Mouse (Mus musculus) kidney, embryonic 14.5 days (tissue): ENCODE data around the gene Kcns1. TPM values are rescaled to one million over a fixed set of nuclear protein-coding genes. Genes with fewer than 3 reads are reported as not detected.
A peak's percentile ranks its signal among the peaks of the same experiment; 100 is the strongest.

Experiments used
- ATAC-seq: fragments of 200-750 bp; cut with Nextera tagmentation; 2 replicates; pipeline ENCODE4 v1.8.0; 2017; ENCODE audit warnings: moderate number of reproducible peaks, mild to moderate bottlenecking, moderate TSS enrichment, moderate library complexity; ENCODE audit not compliant: low FRiP score, low TSS enrichment
- H3K27ac ChIP-seq: fragments of 300-500 bp; sonication (generic); 2 replicates; pipeline ENCODE4 v1.5.1; 2014; ENCODE audit warnings: low read depth, mild to moderate bottlenecking, low read length, moderate library complexity, mixed read lengths
- H3K27me3 ChIP-seq: fragments of 300-500 bp; sonication (generic); 2 replicates; pipeline ENCODE4 v1.6.1; 2014; ENCODE audit warnings: mild to moderate bottlenecking, low read length; ENCODE audit not compliant: control insufficient read depth, insufficient read depth
- H3K36me3 ChIP-seq: fragments of 300-500 bp; sonication (generic); 2 replicates; pipeline ENCODE4 v1.6.1; 2014; ENCODE audit warnings: low read length, mixed read lengths; ENCODE audit not compliant: control insufficient read depth, insufficient read depth
- H3K4me1 ChIP-seq: fragments of 300-500 bp; sonication (generic); 2 replicates; pipeline ENCODE4 v1.6.1; 2014; ENCODE audit warnings: low read length, mixed read lengths; ENCODE audit not compliant: control insufficient read depth, insufficient read depth
- H3K4me2 ChIP-seq: fragments of 300-500 bp; sonication (generic); replicated peaks from 2 replicates; pipeline ENCODE4 v1.6.1; 2014; ENCODE audit warnings: low read depth, mild to moderate bottlenecking, low read length
- H3K4me3 ChIP-seq: fragments of 300-500 bp; sonication (generic); 2 replicates; pipeline ENCODE4 v1.5.1; 2014; ENCODE audit warnings: mild to moderate bottlenecking, low read length
- H3K9ac ChIP-seq: fragments of 300-500 bp; sonication (generic); 2 replicates; pipeline ENCODE4 v1.6.1; 2014; ENCODE audit warnings: low read depth, mild to moderate bottlenecking, low read length, moderate library complexity
- H3K9me3 ChIP-seq: fragments of 300-500 bp; sonication (generic); 2 replicates; pipeline ENCODE4 v1.6.1; 2016; ENCODE audit warnings: low read length; ENCODE audit not compliant: control insufficient read depth
- WGBS: fragments of 180-500 bp; shearing (Covaris S2); extraction: QIAGEN DNeasy Blood & Tissue Kit; methylation state at CpG from one replicate; pipeline ENCODE4 v1.1.7; 2014; 5-methylcytosine and 5-hydroxymethylcytosine counted together
- polyA plus RNA-seq: library from polyadenylated mRNA; unstranded; fragments of >200 nt; fragmentation: Nextera tagmentation; extraction: Ambion mirVana; gene quantifications from 2 replicates; pipeline ENCODE4 v1.2.1, GENCODE M21; 2014

Kcns1 gene
- polyA plus RNA-seq, 1 experiment from 2014 or later: not detected

DNA sequence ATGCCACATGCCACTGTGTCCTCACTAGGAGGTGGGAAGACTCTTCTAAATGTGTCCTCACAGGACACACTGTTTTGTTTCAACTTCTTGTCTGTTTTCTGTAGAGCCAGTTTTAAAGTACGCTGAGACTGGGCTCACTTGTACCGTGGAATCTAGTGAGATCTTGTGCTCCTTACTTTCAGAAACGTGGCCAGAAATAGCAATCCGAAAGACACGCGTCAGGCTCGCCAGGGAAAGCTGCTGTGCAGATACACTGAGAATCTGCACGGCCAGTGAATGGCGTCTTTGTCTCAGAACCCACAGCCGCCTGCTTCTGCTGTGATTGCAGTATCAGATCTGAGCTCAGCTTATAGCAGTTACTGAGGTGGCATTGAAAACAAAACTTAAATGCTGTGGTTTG lies 28.9 kb downstream of the Kcns1 start:
- no peak for ATAC-seq
- H3K4me3 ChIP-seq: no peak overlapping the region
- H3K4me1 ChIP-seq: peaks cover 14% of the 10 kb centered on the region; the same call in 1 of the 2 replicates
- H3K36me3 ChIP-seq: no peaks in the 10 kb centered on the region; the same call in 1 of the 2 replicates
- no peaks in the 10 kb centered on the region for H3K9me3 ChIP-seq
- H3K9ac ChIP-seq: no peak overlapping the region
- 75% methylated on average over 10 of the region's 10 CpGs for WGBS
- H3K4me2 ChIP-seq: no peak overlapping the region
- no peak overlapping the region for H3K27ac ChIP-seq
- H3K27me3 ChIP-seq: no peaks in the 10 kb centered on the region

DNA sequence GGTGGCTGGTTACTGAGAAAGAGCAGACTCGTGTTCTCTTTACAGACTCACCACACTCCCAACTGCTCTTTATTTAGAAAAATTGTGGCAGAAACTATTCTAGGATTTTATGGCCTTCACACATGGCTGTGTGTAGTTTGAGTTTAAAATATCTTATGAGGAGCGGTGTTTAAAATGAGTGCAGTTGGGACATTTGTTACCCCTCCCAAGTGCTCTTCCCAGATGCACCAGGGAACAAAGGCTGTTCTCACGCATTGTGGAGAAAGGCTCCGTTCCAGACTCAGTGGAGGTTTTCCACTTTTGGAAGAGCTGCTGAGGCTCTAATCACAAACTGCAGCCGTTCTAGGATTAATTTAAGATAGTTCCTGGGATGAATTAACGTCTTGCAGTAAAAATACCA lies 33.2 kb downstream of the Kcns1 start:
- no peaks in the 10 kb centered on the region for H3K27me3 ChIP-seq
- H3K4me2 ChIP-seq: no peak overlapping the region
- 64% methylated on average over 6 of the region's 6 CpGs for WGBS
- no peak overlapping the region for H3K9ac ChIP-seq
- no peaks in the 10 kb centered on the region; the same call in 1 of the 2 replicates for H3K36me3 ChIP-seq
- H3K4me1 ChIP-seq: peaks cover 17% of the 10 kb centered on the region; the same call in 1 of the 2 replicates
- ATAC-seq: no peak
- H3K27ac ChIP-seq: no peak overlapping the region
- H3K4me3 ChIP-seq: no peak overlapping the region
- no peaks in the 10 kb centered on the region for H3K9me3 ChIP-seq

DNA sequence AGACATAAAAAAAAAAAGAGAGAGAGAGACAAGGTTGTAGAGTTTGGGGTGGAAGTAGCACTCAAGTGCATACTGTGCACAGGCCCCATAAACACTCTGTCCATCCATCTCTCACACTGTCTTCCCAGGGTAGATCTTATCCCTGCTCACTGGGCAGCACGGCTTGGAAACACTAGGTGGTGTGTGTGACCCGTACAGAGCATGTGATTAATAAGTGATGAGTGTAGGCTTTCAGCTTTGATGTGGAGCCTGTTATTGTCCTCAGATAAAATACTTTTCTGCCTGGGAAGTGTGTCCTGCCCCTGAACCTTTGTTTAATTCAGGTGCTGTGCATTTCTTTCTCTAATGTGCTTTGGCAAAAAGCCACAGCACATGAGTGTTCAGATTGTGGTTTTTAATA lies 34.5 kb downstream of the Kcns1 start:
- H3K4me3 ChIP-seq: no peak overlapping the region
- H3K36me3 ChIP-seq: peaks cover 3% of the 10 kb centered on the region; the same call in 1 of the 2 replicates
- H3K9ac ChIP-seq: no peak overlapping the region
- 36% methylated on average over 2 of the region's 2 CpGs for WGBS
- H3K9me3 ChIP-seq: no peaks in the 10 kb centered on the region
- H3K27me3 ChIP-seq: no peaks in the 10 kb centered on the region
- peaks cover 17% of the 10 kb centered on the region; the same call in 1 of the 2 replicates for H3K4me1 ChIP-seq
- ATAC-seq: peak; percentile 32; the same call in 1 of the 2 replicates
- no peak overlapping the region for H3K27ac ChIP-seq
- no peak overlapping the region for H3K4me2 ChIP-seq

DNA sequence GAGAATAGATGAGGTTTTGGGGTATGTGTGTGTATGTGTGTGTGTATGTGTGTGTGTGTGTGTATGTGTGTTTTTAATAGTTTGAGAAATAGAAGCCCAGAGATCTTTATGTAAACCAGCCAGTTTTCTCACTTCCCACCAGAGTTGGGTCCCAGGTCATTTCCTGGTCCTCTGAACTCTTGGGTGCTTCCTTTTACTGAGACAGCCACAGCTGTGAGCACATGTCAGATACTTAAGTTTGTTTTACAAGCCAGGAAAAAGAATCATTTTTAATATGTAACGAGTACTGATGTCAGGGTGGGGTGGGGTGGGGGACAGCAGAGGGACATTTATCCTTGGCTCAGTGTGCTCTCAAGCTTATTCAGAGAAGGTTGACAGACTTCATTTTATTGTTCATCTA lies 35.5 kb downstream of the Kcns1 start:
- no peak for ATAC-seq
- Histone ChIP-seq H3K27ac (no peak overlapping the region), H3K36me3 (peaks cover 3% of the 10 kb centered on the region; the same call in 1 of the 2 replicates), H3K9ac (no peak overlapping the region), H3K4me3 (no peak overlapping the region), H3K4me2 (no peak overlapping the region), H3K9me3 (no peaks in the 10 kb centered on the region), H3K27me3 (no peaks in the 10 kb centered on the region), H3K4me1 (peaks cover 17% of the 10 kb centered on the region; the same call in 1 of the 2 replicates)
- WGBS: 62% methylated on average over 1 of the region's 1 CpGs

DNA sequence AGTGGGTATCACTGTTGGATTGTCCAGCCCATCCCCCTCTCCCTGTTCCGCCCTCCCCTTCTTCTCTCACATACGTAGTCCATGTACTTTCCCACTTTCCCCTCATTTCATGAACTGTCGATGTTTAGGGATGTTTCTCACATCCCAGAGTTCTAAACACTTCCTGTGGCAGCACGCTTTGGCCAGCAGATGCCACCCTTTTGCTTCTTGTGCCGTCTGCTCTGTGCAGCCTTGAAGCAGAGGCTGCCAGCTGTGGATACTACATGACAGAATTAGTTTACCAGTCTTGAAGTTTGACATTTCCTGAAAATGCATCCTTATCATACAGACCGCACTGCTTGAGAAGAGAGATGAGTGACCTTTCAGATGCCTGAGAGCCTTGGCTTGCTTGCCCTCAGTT lies 36.4 kb downstream of the Kcns1 start:
- 78% methylated on average over 6 of the region's 6 CpGs for WGBS
- ATAC-seq: no peak
- Histone ChIP-seq H3K4me1 (peaks cover 17% of the 10 kb centered on the region; the same call in 1 of the 2 replicates), H3K4me2 (no peak overlapping the region), H3K36me3 (peaks cover 3% of the 10 kb centered on the region; the same call in 1 of the 2 replicates), H3K27ac (no peak overlapping the region), H3K9me3 (no peaks in the 10 kb centered on the region), H3K9ac (no peak overlapping the region), H3K4me3 (no peak overlapping the region), H3K27me3 (no peaks in the 10 kb centered on the region)

DNA sequence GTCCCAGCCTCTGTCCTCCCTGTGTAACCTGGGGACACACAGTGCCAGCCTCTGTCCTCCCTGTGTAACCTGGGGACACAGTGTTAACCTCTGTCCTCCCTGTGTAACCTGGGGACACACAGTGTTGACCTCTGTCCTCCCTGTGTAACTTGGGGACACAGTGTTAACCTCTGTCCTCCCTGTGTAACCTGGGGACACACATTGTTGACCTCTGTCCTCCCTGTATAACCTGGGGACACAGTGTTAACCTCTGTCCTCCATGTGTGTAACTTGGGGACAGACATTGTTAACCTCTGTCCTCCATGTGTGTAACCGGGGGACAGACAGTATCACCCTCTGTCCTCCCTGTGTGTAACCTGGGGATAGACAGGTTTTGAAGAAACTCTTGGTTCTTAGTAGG lies 39.3 kb downstream of the Kcns1 start:
- 84% methylated on average over 1 of the region's 1 CpGs for WGBS
- no peaks in the 10 kb centered on the region for H3K4me1 ChIP-seq

DNA sequence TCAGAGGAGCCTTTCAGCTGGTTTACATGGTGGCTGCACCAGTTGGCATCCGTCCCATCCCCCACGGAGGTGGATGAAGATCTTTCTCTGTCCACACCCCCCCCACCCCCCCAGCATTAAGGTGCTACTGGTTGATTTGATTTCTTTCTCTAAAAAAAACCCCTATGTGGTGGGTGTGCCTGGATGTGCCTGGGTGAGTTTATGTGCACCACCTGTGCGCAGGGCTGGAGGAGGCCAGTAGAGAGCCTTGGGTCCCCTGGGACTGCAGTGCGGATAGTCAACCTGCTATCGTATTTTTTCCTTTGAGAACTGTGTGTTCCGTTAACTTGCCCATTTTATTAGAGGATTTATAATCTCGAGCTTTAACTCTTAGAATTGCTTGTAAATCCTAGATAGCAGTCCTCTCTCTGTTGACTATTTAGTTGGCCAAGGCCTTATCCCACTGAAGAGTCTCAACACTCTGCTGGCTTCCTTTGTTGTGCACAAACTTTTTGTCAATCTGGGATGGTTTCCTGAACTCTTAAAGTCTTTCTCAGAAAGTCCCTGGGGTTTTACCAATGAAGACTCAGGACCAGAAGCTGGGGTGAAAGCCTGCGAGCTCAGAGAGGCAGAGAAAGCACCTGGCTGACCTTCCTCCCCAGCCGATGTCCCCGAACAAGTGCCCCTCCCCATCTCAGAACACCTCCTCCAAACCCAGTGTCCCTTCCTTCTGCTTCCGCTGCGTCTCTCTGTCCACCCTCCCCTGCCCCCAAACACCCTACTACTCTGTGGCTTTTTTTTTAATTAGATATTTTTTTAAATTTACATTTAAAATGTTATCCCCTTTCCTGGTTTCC lies 42.1 kb downstream of the Kcns1 start:
- H3K9me3 ChIP-seq: no peaks in the 10 kb centered on the region
- H3K4me3 ChIP-seq: no peak overlapping the region
- no peak for ATAC-seq
- no peak overlapping the region for H3K4me2 ChIP-seq
- WGBS: 82% methylated on average over 12 of the region's 12 CpGs
- no peak overlapping the region for H3K27ac ChIP-seq
- peaks cover 6% of the 10 kb centered on the region; the same call in 1 of the 2 replicates for H3K36me3 ChIP-seq
- no peaks in the 10 kb centered on the region for H3K4me1 ChIP-seq
- no peak overlapping the region for H3K9ac ChIP-seq
- H3K27me3 ChIP-seq: no peaks in the 10 kb centered on the region

More for the DNA sequence above, 39.3 kb downstream of the Kcns1 start:
- Histone ChIP-seq H3K9ac (no peak overlapping the region), H3K36me3 (peaks cover 3% of the 10 kb centered on the region; the same call in 1 of the 2 replicates), H3K27ac (no peak overlapping the region), H3K4me2 (no peak overlapping the region), H3K9me3 (no peaks in the 10 kb centered on the region), H3K4me3 (no peak overlapping the region), H3K27me3 (no peaks in the 10 kb centered on the region)
- no peak for ATAC-seq

DNA sequence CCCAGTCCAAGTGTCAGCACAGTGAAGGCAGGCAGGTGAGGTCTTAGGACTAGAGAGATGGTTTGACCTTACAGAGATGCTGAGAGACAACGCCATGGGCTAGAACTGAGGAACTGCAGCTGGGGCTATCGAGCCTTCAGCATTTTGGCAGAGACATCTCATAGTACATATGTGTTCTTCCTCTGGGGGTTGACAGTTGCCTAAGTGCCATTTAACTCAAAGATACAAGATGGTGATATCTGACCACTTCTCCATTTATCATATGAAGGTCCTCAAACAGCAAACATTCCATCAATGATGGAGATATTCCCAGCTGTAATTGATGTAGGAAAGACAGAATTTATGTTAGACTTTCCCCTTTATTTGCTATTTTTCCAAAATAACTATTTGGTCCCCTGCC lies 43.6 kb downstream of the Kcns1 start:
- Histone ChIP-seq H3K27ac (no peak overlapping the region), H3K4me1 (no peaks in the 10 kb centered on the region), H3K4me2 (no peak overlapping the region), H3K9ac (no peak overlapping the region), H3K9me3 (no peaks in the 10 kb centered on the region), H3K27me3 (no peaks in the 10 kb centered on the region), H3K36me3 (peaks cover 8% of the 10 kb centered on the region; the same call in 1 of the 2 replicates), H3K4me3 (no peak overlapping the region)
- WGBS: 99% methylated on average over 2 of the region's 2 CpGs
- no peak for ATAC-seq

DNA sequence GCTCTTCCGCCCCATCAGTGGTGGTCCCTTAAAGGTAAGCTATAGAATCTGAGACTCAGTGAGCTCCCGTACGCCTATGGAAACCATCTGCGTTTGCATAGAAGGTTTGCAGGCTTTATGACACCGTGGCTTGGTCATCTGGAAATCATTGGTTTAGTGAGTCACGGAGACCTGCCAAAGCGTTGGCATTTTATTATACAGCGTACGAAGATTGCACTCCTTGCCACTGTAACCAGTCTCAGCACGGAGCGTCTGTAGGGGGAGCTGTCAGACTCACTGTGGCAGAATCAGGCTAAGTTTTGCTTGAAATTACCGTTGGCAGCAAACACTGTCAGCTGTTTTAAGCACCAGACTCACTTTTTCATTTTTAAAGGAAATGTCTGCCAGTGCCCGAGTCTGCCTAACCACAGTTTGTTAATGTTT lies 44.4 kb downstream of the Kcns1 start:
- H3K9ac ChIP-seq: no peak overlapping the region
- peaks cover 7% of the 10 kb centered on the region; the same call in 1 of the 2 replicates for H3K36me3 ChIP-seq
- no peak overlapping the region for H3K4me2 ChIP-seq
- no peak overlapping the region for H3K27ac ChIP-seq
- no peaks in the 10 kb centered on the region for H3K4me1 ChIP-seq
- 84% methylated on average over 13 of the region's 13 CpGs for WGBS
- H3K9me3 ChIP-seq: no peaks in the 10 kb centered on the region
- no peak for ATAC-seq
- no peaks in the 10 kb centered on the region for H3K27me3 ChIP-seq
- no peak overlapping the region for H3K4me3 ChIP-seq
